ENCODE assay signal across 12 mouse cellular contexts in genomic region chr16:5672871-5673270, GRCm38 (mm10).
A peak's percentile ranks its signal among the peaks of the same experiment; 100 is the strongest.
DNase-seq lines count a peak whose midpoint lies in the region; ATAC-seq lines count a peak whose summit lies in the region.
"Had no signal": no experiment of that assay in that cellular context is flagged by ENCODE, and none has a peak within 500 bp of the region (broad histone marks: within the 10 kb centered on the region; RNA-seq: fewer than 3 reads in every experiment).

No protein-coding gene starts in this region.

- no peak overlapping the region for H3K4me2 ChIP-seq in forebrain, embryonic 15.5 days (replicated peaks)
- H3K4me2 ChIP-seq in forebrain, embryonic 11.5 days (ENCODE audit: low read depth, low read length, severe bottlenecking) = no peak overlapping the region
- H3K4me2 ChIP-seq: liver, embryonic 13.5 days; stomach, embryonic 15.5 days had no signal

- peaks cover 15% of the 10 kb centered on the region for H3K4me1 ChIP-seq in forebrain, embryonic 15.5 days
- H3K4me1 ChIP-seq in forebrain, embryonic 11.5 days (replicated peaks; ENCODE audit: control insufficient read depth, insufficient read depth, low read length) = no peaks in the 10 kb centered on the region
- H3K4me1 ChIP-seq: liver, embryonic 13.5 days; megakaryocyte, embryonic 14.5 days; stomach, embryonic 15.5 days had no signal

- no peak for DNase-seq in forebrain, embryonic 11.5 days (ENCODE audit: low spot score)
- DNase-seq in layer of hippocampus, postnatal 14 days (ENCODE audit: low spot score in 2 of 2) = peak; percentile 51 to 57
- DNase-seq in layer of hippocampus, adult 9-10 months (ENCODE audit: low spot score) = no peak
- DNase-seq in adrenal gland, postnatal 10 days = peak; percentile 78
- DNase-seq in cerebellum, postnatal 14 days = peak; percentile 52 to 59
- DNase-seq in spleen, postnatal 36 days (ENCODE audit: low spot score in 2 of 2) = no peak
- DNase-seq in urinary bladder, postnatal 4 days (ENCODE audit: low spot score in 2 of 2) = no peak
- DNase-seq: liver, embryonic 13.5 days had no signal

- H3K27ac ChIP-seq in forebrain, embryonic 15.5 days (replicated peaks) = peak overlapping the region; percentile 77
- H3K27ac ChIP-seq in forebrain, embryonic 11.5 days (ENCODE audit: low read depth, low read length) = no peak overlapping the region
- H3K27ac ChIP-seq: heart, adult 2 months; liver, embryonic 13.5 days; stomach, embryonic 15.5 days had no signal

- H3K9me3 ChIP-seq in forebrain, embryonic 15.5 days = no peaks in the 10 kb centered on the region
- H3K9me3 ChIP-seq in forebrain, embryonic 11.5 days (ENCODE audit: control insufficient read depth, low read length) = no peaks in the 10 kb centered on the region
- H3K9me3 ChIP-seq: liver, embryonic 13.5 days; megakaryocyte, embryonic 14.5 days; stomach, embryonic 15.5 days had no signal

- H3K4me3 ChIP-seq in forebrain, embryonic 15.5 days = no peak overlapping the region
- H3K4me3 ChIP-seq in forebrain, embryonic 11.5 days (ENCODE audit: low read depth, low read length) = no peak overlapping the region
- H3K4me3 ChIP-seq: heart, adult 2 months; liver, embryonic 13.5 days; megakaryocyte, embryonic 14.5 days; stomach, embryonic 15.5 days had no signal

- H3K9ac ChIP-seq in forebrain, embryonic 15.5 days (replicated peaks) = no peak overlapping the region
- no peak overlapping the region for H3K9ac ChIP-seq in forebrain, embryonic 11.5 days (ENCODE audit: low read length)
- H3K9ac ChIP-seq: liver, embryonic 13.5 days; stomach, embryonic 15.5 days had no signal

- H3K36me3 ChIP-seq in forebrain, embryonic 15.5 days = no peaks in the 10 kb centered on the region
- H3K36me3 ChIP-seq in forebrain, embryonic 11.5 days (ENCODE audit: control insufficient read depth, insufficient read depth, low read length) = no peaks in the 10 kb centered on the region
- H3K36me3 ChIP-seq: liver, embryonic 13.5 days; stomach, embryonic 15.5 days had no signal

- WGBS in forebrain, embryonic 15.5 days = 50% methylated on average over 4 of the region's 4 CpGs
- WGBS in forebrain, embryonic 11.5 days = 67% methylated on average over 4 of the region's 4 CpGs

- ATAC-seq in forebrain, embryonic 15.5 days (replicated peaks) = no peak
- ATAC-seq in forebrain, embryonic 11.5 days (replicated peaks; ENCODE audit: low FRiP score) = no peak

- H3K27me3 ChIP-seq in forebrain, embryonic 15.5 days = no peaks in the 10 kb centered on the region
- no peaks in the 10 kb centered on the region for H3K27me3 ChIP-seq in forebrain, embryonic 11.5 days (ENCODE audit: control insufficient read depth, insufficient read depth, low read length)
- H3K27me3 ChIP-seq: liver, embryonic 13.5 days; megakaryocyte, embryonic 14.5 days; stomach, embryonic 15.5 days had no signal

Comparison
In these comparisons a context has a peak if more than half of its experiments do, and no peak if none do; other contexts are left out.
1. DNase-seq: peak in layer of hippocampus, postnatal 14 days (2 of 2), adrenal gland, postnatal 10 days (single experiment) and cerebellum, postnatal 14 days (2 of 2); none in forebrain, embryonic 11.5 days (single experiment), layer of hippocampus, adult 9-10 months (single experiment), spleen, postnatal 36 days (0 of 2) and urinary bladder, postnatal 4 days (0 of 2).